Mouse (Mus musculus) C2C12 (cell line): ENCODE data around the gene Olfr213. TPM values are rescaled to one million over a fixed set of nuclear protein-coding genes. Genes with fewer than 3 reads are reported as not detected.
"Not testable (repeated sequence)": the region's sequence is repeated elsewhere in the genome, so short reads cannot be mapped to it uniquely, and the experiment has no call there.

Experiments
- H3K27me3 ChIP-seq: one replicate; pipeline ENCODE4 v1.6.1; 2011; ENCODE audit not compliant: control insufficient read depth, insufficient read depth, insufficient read length
- H3K36me3 ChIP-seq: one replicate; pipeline ENCODE4 v1.6.1; 2011; ENCODE audit not compliant: control insufficient read depth, insufficient read depth
- H3K4me3 ChIP-seq: one replicate; pipeline ENCODE4 v1.5.1; 2011; ENCODE audit warnings: mild to moderate bottlenecking, control low read depth; ENCODE audit not compliant: poor library complexity, insufficient read depth, severe bottlenecking
- H3K79me2 ChIP-seq: one replicate; pipeline ENCODE4 v1.6.1; 2011; ENCODE audit not compliant: control insufficient read depth, insufficient read depth
- H3K79me3 ChIP-seq: one replicate; pipeline ENCODE4 v1.6.1; 2011; ENCODE audit warnings: low read depth, control low read depth
- H3ac ChIP-seq: one replicate; pipeline ENCODE3; 2011; ENCODE audit warnings: low read depth; ENCODE audit not compliant: control insufficient read depth, insufficient read length
- CEBPB ChIP-seq: IDR thresholded peaks from one replicate; pipeline ENCODE4 v1.6.1; 2011; ENCODE audit warnings: low read depth, mild to moderate bottlenecking, control low read depth, moderate library complexity
- CTCF ChIP-seq: IDR thresholded peaks from one replicate; pipeline ENCODE4 v1.5.1; 2011; ENCODE audit not compliant: control insufficient read depth, insufficient read depth, insufficient read length
- FOSL1 ChIP-seq: IDR thresholded peaks from one replicate; pipeline ENCODE4 v1.8.0; 2011; ENCODE audit warnings: mild to moderate bottlenecking, low read length; ENCODE audit not compliant: poor library complexity, insufficient read depth, severe bottlenecking
- MAX ChIP-seq: IDR thresholded peaks from one replicate; pipeline ENCODE4 v1.6.1; 2011; ENCODE audit warnings: mild to moderate bottlenecking, control low read depth
- MYOD1 ChIP-seq: IDR thresholded peaks from one replicate; pipeline ENCODE4 v1.6.1; 2011; ENCODE audit warnings: low read depth; ENCODE audit not compliant: control insufficient read depth, insufficient read length
- MYOG ChIP-seq: IDR thresholded peaks from one replicate; pipeline ENCODE4 v1.6.1; 2011; ENCODE audit not compliant: control insufficient read depth, insufficient read length; ENCODE audit errors: extremely low read depth
- USF1 ChIP-seq: IDR thresholded peaks from one replicate; pipeline ENCODE4 v1.6.1; 2011; ENCODE audit warnings: low read depth, mild to moderate bottlenecking, control low read depth, moderate library complexity
- long read RNA-seq, 2 experiments: library from polyadenylated mRNA; unstranded; transcript quantifications; one replicate each; pipeline ENCODE4 v2.0.0; 2019 to 2020
- polyA plus RNA-seq: library from polyadenylated mRNA; unstranded; fragments of >200 nt; fragmentation: generic; extraction: Trizol; gene quantifications from one replicate; pipeline ENCODE4 v1.2.1, GENCODE M21; 2012; ENCODE audit warnings: missing spikeins

Olfr213 gene
- not detected for polyA plus RNA-seq
- long read RNA-seq, experiment 1: 0 reads
- long read RNA-seq, experiment 2: 0 reads

- no peak within 1 kb of the TSS for H3ac ChIP-seq
- no peak for TF ChIP-seq CTCF
- no peak for TF ChIP-seq USF1
- TF ChIP-seq CEBPB: no peak
- no peak for TF ChIP-seq FOSL1
- no peaks in the 10 kb centered on the region for H3K27me3 ChIP-seq
- no peak within 1 kb of the TSS for H3K4me3 ChIP-seq
- no peaks in the 10 kb centered on the region for H3K79me2 ChIP-seq
- no peaks in the 10 kb centered on the region for H3K36me3 ChIP-seq
- H3K79me3 ChIP-seq: no peaks in the 10 kb centered on the region
Observed at GRCm38 (mm10) chr6:116538156-116538555, at the start of gene Olfr213. Gene Olfr213, plus strand, starts transcription at chr6:116538456.

- H3K4me3 ChIP-seq: no peak within 1 kb of the TSS
- H3K79me3 ChIP-seq: no peaks in the 10 kb centered on the region
- H3ac ChIP-seq: no peak within 1 kb of the TSS
- no peaks in the 10 kb centered on the region for H3K27me3 ChIP-seq
- H3K79me2 ChIP-seq: no peaks in the 10 kb centered on the region
- H3K36me3 ChIP-seq: no peaks in the 10 kb centered on the region
- no peak for TF ChIP-seq CTCF
- TF ChIP-seq CEBPB: no peak
- TF ChIP-seq MYOG: no peak
- no peak for TF ChIP-seq USF1
- TF ChIP-seq MYOD1: no peak
- no peak for TF ChIP-seq FOSL1
- no peak for TF ChIP-seq MAX
Observed at GRCm38 (mm10) chr6:116488791-116489190, 49.5 kb upstream of the Olfr213 start, which contains the start of gene Olfr211. Gene Olfr211, plus strand, starts transcription at chr6:116489091.

- Histone ChIP-seq H3K79me3 (no peaks in the 10 kb centered on the region), H3K36me3 (no peaks in the 10 kb centered on the region), H3K79me2 (no peaks in the 10 kb centered on the region), H3K4me3 (no peak overlapping the region), H3ac (no peak overlapping the region), H3K27me3 (no peaks in the 10 kb centered on the region)
- TF ChIP-seq MAX (no peak), MYOG (no peak), CEBPB (no peak), CTCF (no peak), FOSL1 (no peak), USF1 (no peak), MYOD1 (no peak)
Observed at GRCm38 (mm10) chr6:116493742-116494141, 44.5 kb upstream of the Olfr213 start.

- Histone ChIP-seq H3K79me3 (no peaks in the 10 kb centered on the region), H3K79me2 (no peaks in the 10 kb centered on the region), H3K36me3 (no peaks in the 10 kb centered on the region), H3K27me3 (no peaks in the 10 kb centered on the region), H3K4me3 (no peak overlapping the region), H3ac (no peak overlapping the region)
- TF ChIP-seq CEBPB (no peak), USF1 (no peak), MAX (no peak), FOSL1 (no peak), MYOG (no peak), CTCF (no peak), MYOD1 (no peak)
Observed at GRCm38 (mm10) chr6:116495960-116496359, 42.3 kb upstream of the Olfr213 start.

GRCm38 (mm10) chr6:116506302-116507003 lies 31.8 kb upstream of the Olfr213 start, which contains the start of gene Olfr212:
Gene Olfr212, plus strand, starts transcription at chr6:116506516.
- not testable (repeated sequence) for H3K79me2 ChIP-seq, H3K36me3 ChIP-seq, H3K4me3 ChIP-seq, H3K79me3 ChIP-seq, H3K27me3 ChIP-seq, H3ac ChIP-seq

GRCm38 (mm10) chr6:116514832-116515231 lies 23.4 kb upstream of the Olfr213 start:
- Histone ChIP-seq H3K36me3 (no peaks in the 10 kb centered on the region), H3K27me3 (peaks cover 4% of the 10 kb centered on the region), H3ac (no peak overlapping the region), H3K4me3 (no peak overlapping the region), H3K79me3 (no peaks in the 10 kb centered on the region), H3K79me2 (no peaks in the 10 kb centered on the region)
- no peak for TF ChIP-seq CTCF
- TF ChIP-seq MAX: no peak
- TF ChIP-seq USF1: no peak
